Mouse (Mus musculus) heart, embryonic 15.5 days (tissue): Measurements from ENCODE around the gene Serpina6. TPM values are rescaled to one million over a fixed set of nuclear protein-coding genes. Genes with fewer than 3 reads are reported as not detected.

Experiments used
- ATAC-seq: fragments of 200-750 bp; cut with Nextera tagmentation; replicated peaks from 2 replicates; pipeline ENCODE4 v1.8.0; 2017; ENCODE audit warnings: low read depth, moderate TSS enrichment; ENCODE audit not compliant: insufficient number of reproducible peaks, insufficient read depth, low FRiP score
- H3K27ac ChIP-seq: fragments of 300-500 bp; sonication (generic); 2 replicates; pipeline ENCODE4 v1.5.1; 2015; ENCODE audit warnings: mild to moderate bottlenecking, inconsistent platforms
- H3K27me3 ChIP-seq: fragments of 300-500 bp; sonication (generic); 2 replicates; pipeline ENCODE4 v1.6.1; 2015; ENCODE audit warnings: inconsistent platforms
- H3K36me3 ChIP-seq: fragments of 300-500 bp; sonication (generic); 2 replicates; pipeline ENCODE4 v1.6.1; 2015; ENCODE audit warnings: mild to moderate bottlenecking, inconsistent platforms
- H3K4me1 ChIP-seq: fragments of 300-500 bp; sonication (generic); replicated peaks from 2 replicates; pipeline ENCODE4 v1.6.1; 2015; ENCODE audit warnings: inconsistent platforms
- H3K4me2 ChIP-seq: fragments of 300-500 bp; sonication (generic); 2 replicates; pipeline ENCODE4 v1.6.1; 2015; ENCODE audit warnings: inconsistent platforms, mild to moderate bottlenecking, moderate library complexity
- H3K4me3 ChIP-seq: fragments of 300-500 bp; sonication (generic); 2 replicates; pipeline ENCODE4 v1.5.1; 2015; ENCODE audit warnings: mild to moderate bottlenecking, inconsistent platforms
- H3K9ac ChIP-seq: fragments of 300-500 bp; sonication (generic); 2 replicates; pipeline ENCODE4 v1.6.1; 2015; ENCODE audit warnings: mild to moderate bottlenecking, inconsistent platforms
- H3K9me3 ChIP-seq: fragments of 300-500 bp; sonication (generic); replicated peaks from 2 replicates; pipeline ENCODE4 v1.6.1; 2016; ENCODE audit warnings: inconsistent platforms
- WGBS: fragments of 180-500 bp; shearing (Covaris S2); methylation state at CpG from one replicate; pipeline ENCODE4 v1.1.7; 2015; ENCODE audit warnings: mixed read lengths; 5-methylcytosine and 5-hydroxymethylcytosine counted together
- polyA plus RNA-seq: library from polyadenylated mRNA; unstranded; fragments of >200 nt; fragmentation: Nextera tagmentation; extraction: Ambion mirVana; gene quantifications from 2 replicates; pipeline ENCODE4 v1.2.1, GENCODE M21; 2015

The Serpina6 gene
- 1.2 and 10.7 TPM in 2 replicates for polyA plus RNA-seq

- WGBS, result 75% methylated on average over 9 of the region's 9 CpGs
- no peak within 1 kb of the TSS for H3K27ac ChIP-seq
Observed at GRCm38 (mm10) chr12:103656848-103657626, at the start of gene Serpina6. Serpina6 (minus strand) TSS chr12:103657212.

DNA sequence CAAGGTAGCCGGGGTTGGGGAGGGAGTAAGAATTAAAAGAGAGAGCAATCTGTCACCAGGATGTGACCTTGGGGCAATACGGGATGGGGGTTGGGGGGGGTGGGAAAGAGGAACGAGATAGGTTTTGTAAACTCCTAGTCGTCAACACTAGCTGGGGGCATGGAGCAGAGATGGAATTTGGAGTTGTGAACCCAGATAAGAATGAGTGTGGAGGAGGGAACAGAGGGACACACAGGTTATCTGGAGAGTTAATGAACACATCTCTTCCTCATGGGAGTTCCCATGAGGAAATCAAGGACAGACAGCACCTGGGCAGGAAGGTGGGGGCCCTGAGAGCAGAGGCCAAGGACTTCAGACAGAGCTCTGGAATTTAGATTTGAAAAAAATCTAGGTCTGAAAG is 49.1 kb upstream of the Serpina6 start:
- no peak for ATAC-seq
- peaks cover 4% of the 10 kb centered on the region; the same call in 1 of the 2 replicates for H3K4me1 ChIP-seq
- H3K36me3 ChIP-seq, result no peaks in the 10 kb centered on the region
- no peaks in the 10 kb centered on the region for H3K27me3 ChIP-seq
- H3K4me2 ChIP-seq, result no peak overlapping the region
- H3K27ac ChIP-seq, result no peak overlapping the region
- WGBS, result 36% methylated on average over 4 of the region's 4 CpGs
- no peaks in the 10 kb centered on the region for H3K9me3 ChIP-seq
- H3K4me3 ChIP-seq, result no peak overlapping the region
- no peak overlapping the region for H3K9ac ChIP-seq

More at GRCm38 (mm10) chr12:103656848-103657626, at the start of gene Serpina6:
- Histone ChIP-seq H3K27me3 (no peaks in the 10 kb centered on the region), H3K9me3 (no peaks in the 10 kb centered on the region), H3K4me1 (no peaks in the 10 kb centered on the region), H3K4me2 (no peak within 1 kb of the TSS), H3K36me3 (no peaks in the 10 kb centered on the region), H3K9ac (no peak within 1 kb of the TSS), H3K4me3 (no peak within 1 kb of the TSS)
- ATAC-seq, result no peak

DNA sequence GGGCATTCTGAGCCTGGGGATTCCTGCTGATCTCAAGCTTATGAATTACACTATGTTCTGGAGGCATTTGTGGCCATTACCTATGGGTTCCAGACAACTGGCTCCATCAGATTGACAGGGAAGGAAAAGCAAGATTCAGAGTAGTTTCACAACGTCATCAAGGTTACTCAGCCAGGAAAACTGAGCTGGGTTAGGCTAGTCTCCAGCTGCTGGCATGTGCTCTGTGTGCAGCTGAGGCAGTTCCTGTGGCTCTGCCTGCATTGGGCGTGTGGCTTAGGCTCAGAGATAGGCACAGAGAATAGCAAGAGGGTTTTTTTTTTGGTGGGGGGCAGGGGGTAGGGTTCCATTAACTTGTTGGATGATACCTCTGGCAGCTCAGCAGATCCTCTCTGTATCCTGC is 48.5 kb upstream of the Serpina6 start:
- no peaks in the 10 kb centered on the region for H3K9me3 ChIP-seq
- no peak overlapping the region for H3K4me3 ChIP-seq
- H3K4me1 ChIP-seq, result peaks cover 4% of the 10 kb centered on the region; the same call in 1 of the 2 replicates
- H3K4me2 ChIP-seq, result no peak overlapping the region
- H3K27me3 ChIP-seq, result no peaks in the 10 kb centered on the region
- no peak overlapping the region for H3K9ac ChIP-seq
- 41% methylated on average over 2 of the region's 2 CpGs for WGBS
- H3K27ac ChIP-seq, result no peak overlapping the region
- no peaks in the 10 kb centered on the region for H3K36me3 ChIP-seq
- no peak for ATAC-seq

GRCm38 (mm10) chr12:103700144-103700750 is 43.2 kb upstream of the Serpina6 start:
- H3K4me1 ChIP-seq, result no peaks in the 10 kb centered on the region
- ATAC-seq, result no peak
- no peak overlapping the region for H3K27ac ChIP-seq
- H3K9ac ChIP-seq, result no peak overlapping the region
- H3K27me3 ChIP-seq, result no peaks in the 10 kb centered on the region
- no peak overlapping the region for H3K4me3 ChIP-seq
- 83% methylated on average over 4 of the region's 4 CpGs for WGBS
- H3K9me3 ChIP-seq, result no peaks in the 10 kb centered on the region
- H3K4me2 ChIP-seq, result no peak overlapping the region
- H3K36me3 ChIP-seq, result no peaks in the 10 kb centered on the region

DNA sequence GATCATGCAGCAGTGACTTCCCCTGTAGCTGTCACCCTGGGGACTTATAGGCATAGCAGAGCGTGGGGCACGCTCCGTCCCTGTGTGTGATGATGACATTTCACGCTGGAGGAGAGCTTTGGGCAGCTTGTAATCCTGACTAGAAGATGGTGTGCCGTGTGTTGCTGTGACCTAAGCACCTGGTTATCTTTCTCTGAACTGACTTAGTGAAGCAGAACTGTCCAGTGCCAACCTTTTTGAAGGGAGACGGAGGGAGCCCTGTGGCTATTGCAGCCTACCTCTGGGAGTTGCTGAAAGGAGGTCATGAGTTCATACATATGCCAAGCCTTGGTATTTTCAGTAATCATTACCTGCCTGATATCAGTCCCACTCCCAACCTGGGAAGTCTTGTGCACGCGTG is 38.4 kb upstream of the Serpina6 start, which contains the start of gene Serpina1f:
Gene Serpina1f, minus strand, starts transcription at position 101 of the 400 bp plus-strand sequence.
- no peak for ATAC-seq
- Histone ChIP-seq H3K27me3 (no peaks in the 10 kb centered on the region), H3K4me2 (no peak within 1 kb of the TSS), H3K9me3 (no peaks in the 10 kb centered on the region), H3K9ac (no peak within 1 kb of the TSS), H3K36me3 (no peaks in the 10 kb centered on the region), H3K4me1 (no peaks in the 10 kb centered on the region), H3K4me3 (no peak within 1 kb of the TSS), H3K27ac (no peak within 1 kb of the TSS)
- 84% methylated on average over 8 of the region's 8 CpGs for WGBS

GRCm38 (mm10) chr12:103688221-103688814 is 31.3 kb upstream of the Serpina6 start:
- Histone ChIP-seq H3K4me3 (no peak overlapping the region), H3K9ac (no peak overlapping the region), H3K4me1 (no peaks in the 10 kb centered on the region), H3K36me3 (no peaks in the 10 kb centered on the region), H3K27me3 (no peaks in the 10 kb centered on the region), H3K4me2 (no peak overlapping the region), H3K9me3 (no peaks in the 10 kb centered on the region), H3K27ac (no peak overlapping the region)
- ATAC-seq, result no peak
- WGBS, result 23% methylated on average over 3 of the region's 3 CpGs

DNA sequence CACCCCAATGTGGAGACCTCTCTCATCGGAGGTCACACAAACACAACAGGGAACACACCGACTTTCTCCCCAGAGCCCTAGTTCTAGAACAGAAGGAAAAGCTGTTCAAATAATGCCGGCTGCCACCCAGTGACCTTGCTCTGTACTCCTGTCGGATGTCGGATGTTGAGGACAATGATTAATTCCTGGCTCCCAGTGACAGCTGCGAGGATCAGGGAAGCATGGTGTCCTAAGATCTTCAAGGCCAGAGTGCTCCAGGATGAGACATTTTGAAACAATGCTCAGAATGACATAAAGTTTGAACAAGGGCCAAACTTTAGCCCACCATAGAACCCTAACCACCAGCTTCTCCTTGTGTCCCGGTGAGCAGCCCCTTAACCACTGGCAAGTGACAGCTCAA is 30.0 kb upstream of the Serpina6 start:
- Histone ChIP-seq H3K4me3 (no peak overlapping the region), H3K4me2 (no peak overlapping the region), H3K27me3 (no peaks in the 10 kb centered on the region), H3K36me3 (no peaks in the 10 kb centered on the region), H3K9me3 (no peaks in the 10 kb centered on the region), H3K4me1 (no peaks in the 10 kb centered on the region), H3K27ac (no peak overlapping the region), H3K9ac (no peak overlapping the region)
- no peak for ATAC-seq
- WGBS, result 57% methylated on average over 7 of the region's 7 CpGs

GRCm38 (mm10) chr12:103686050-103686449 is 29.0 kb upstream of the Serpina6 start:
- Histone ChIP-seq H3K9ac (no peak overlapping the region), H3K27me3 (no peaks in the 10 kb centered on the region), H3K4me1 (no peaks in the 10 kb centered on the region), H3K9me3 (no peaks in the 10 kb centered on the region), H3K4me3 (no peak overlapping the region), H3K27ac (no peak overlapping the region), H3K36me3 (no peaks in the 10 kb centered on the region), H3K4me2 (no peak overlapping the region)
- WGBS, result 58% methylated on average over 3 of the region's 3 CpGs
- no peak for ATAC-seq

GRCm38 (mm10) chr12:103685386-103685785 is 28.4 kb upstream of the Serpina6 start:
- H3K4me2 ChIP-seq, result no peak overlapping the region
- no peak overlapping the region for H3K9ac ChIP-seq
- H3K4me3 ChIP-seq, result no peak overlapping the region
- H3K27ac ChIP-seq, result no peak overlapping the region
- no peaks in the 10 kb centered on the region for H3K9me3 ChIP-seq
- ATAC-seq, result no peak
- 44% methylated on average over 3 of the region's 3 CpGs for WGBS
- no peaks in the 10 kb centered on the region for H3K4me1 ChIP-seq
- no peaks in the 10 kb centered on the region for H3K36me3 ChIP-seq
- no peaks in the 10 kb centered on the region for H3K27me3 ChIP-seq

- no peak for ATAC-seq
- no peak overlapping the region for H3K9ac ChIP-seq
- H3K27me3 ChIP-seq, result no peaks in the 10 kb centered on the region
- H3K9me3 ChIP-seq, result no peaks in the 10 kb centered on the region
- H3K27ac ChIP-seq, result no peak overlapping the region
- WGBS, result 49% methylated on average over 4 of the region's 4 CpGs
- H3K4me3 ChIP-seq, result no peak overlapping the region
- H3K4me1 ChIP-seq, result no peaks in the 10 kb centered on the region
- no peaks in the 10 kb centered on the region for H3K36me3 ChIP-seq
- no peak overlapping the region for H3K4me2 ChIP-seq
Observed at GRCm38 (mm10) chr12:103683775-103684174, 26.8 kb upstream of the Serpina6 start.

- WGBS, result 61% methylated on average over 2 of the region's 2 CpGs
- no peak for ATAC-seq
- no peak overlapping the region for H3K27ac ChIP-seq
- H3K4me3 ChIP-seq, result no peak overlapping the region
- no peak overlapping the region for H3K9ac ChIP-seq
- H3K36me3 ChIP-seq, result no peaks in the 10 kb centered on the region
- no peaks in the 10 kb centered on the region for H3K27me3 ChIP-seq
- H3K4me1 ChIP-seq, result no peaks in the 10 kb centered on the region
- H3K4me2 ChIP-seq, result no peak overlapping the region
- no peaks in the 10 kb centered on the region for H3K9me3 ChIP-seq
Observed at GRCm38 (mm10) chr12:103681739-103682138, 24.7 kb upstream of the Serpina6 start.
